Mouse (Mus musculus): Measurements from ENCODE around the gene Rasl11b. TPM values are rescaled to one million over a fixed set of nuclear protein-coding genes. Genes with fewer than 3 reads are reported as not detected.

The Rasl11b gene
- total RNA-seq, 2 experiments from 2014 or later: 93.2 to 97.6 TPM

DNA sequence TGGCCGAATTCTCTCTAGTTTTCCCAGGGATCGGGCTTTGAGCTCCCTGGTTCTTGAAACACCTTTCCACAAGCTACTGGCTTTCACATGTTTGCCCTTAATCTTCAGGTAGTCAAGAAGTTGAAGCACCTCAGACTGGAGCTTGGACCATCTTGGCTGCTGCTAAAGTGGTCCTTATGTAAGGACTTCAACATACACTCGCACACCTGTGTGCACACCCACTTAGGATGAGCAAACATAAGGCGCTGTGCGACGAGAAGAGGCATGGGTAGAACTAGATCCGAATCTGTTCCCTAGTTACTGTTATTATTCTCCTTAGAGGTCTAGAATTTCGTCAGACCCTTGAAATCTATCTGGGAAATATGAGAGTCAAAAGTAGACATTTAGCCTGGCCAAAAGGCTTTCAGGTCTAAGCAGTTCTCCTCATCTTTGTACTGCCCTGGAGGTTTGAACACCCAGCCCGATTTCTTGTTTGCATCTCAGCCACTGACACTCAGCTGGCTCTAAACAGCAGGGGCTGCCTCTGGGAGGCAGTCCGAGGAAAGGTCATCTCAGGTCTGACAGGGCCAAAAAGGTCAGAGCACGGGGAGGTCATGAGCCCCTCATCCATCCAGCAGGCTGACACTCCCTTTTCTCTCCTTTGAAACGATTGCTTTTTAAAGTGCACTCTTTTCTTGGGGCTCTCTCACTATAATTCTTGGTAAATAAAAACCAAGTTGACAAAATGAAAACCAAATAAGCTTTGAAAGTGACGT is 46.0 kb downstream of the Rasl11b start:
- intact Hi-C loops (cut with DNase I): no loop called here
- no peak for DNase-seq (ENCODE audit: low spot score in 2 of 2)

DNA sequence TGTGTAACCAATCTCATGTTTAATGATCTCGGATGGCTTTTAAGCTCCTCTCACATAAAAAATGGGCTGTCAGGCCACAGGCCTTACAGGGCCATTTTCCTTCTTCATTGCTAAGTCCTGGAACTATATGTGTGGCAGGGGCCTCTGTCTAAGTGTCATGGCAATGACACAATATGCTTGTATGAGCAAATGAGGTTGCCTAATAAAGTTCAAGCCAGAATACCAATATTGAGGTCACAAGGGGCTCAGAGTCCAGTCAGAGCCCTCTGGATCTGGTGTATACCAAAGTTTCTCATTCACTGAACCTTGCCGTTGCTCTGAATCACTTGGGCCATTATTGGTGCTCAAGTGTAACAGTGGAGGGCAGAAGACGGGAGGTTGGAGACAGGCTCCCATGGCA is 47.6 kb downstream of the Rasl11b start:
- no peak for DNase-seq (ENCODE audit: low spot score in 2 of 2)
- intact Hi-C loops (cut with DNase I): no loop called here

- DNase-seq (ENCODE audit: low spot score in 2 of 2): no peak
Measured at GRCm38 (mm10) chr5:74244406-74245019, 49.4 kb downstream of the Rasl11b start.

DNA sequence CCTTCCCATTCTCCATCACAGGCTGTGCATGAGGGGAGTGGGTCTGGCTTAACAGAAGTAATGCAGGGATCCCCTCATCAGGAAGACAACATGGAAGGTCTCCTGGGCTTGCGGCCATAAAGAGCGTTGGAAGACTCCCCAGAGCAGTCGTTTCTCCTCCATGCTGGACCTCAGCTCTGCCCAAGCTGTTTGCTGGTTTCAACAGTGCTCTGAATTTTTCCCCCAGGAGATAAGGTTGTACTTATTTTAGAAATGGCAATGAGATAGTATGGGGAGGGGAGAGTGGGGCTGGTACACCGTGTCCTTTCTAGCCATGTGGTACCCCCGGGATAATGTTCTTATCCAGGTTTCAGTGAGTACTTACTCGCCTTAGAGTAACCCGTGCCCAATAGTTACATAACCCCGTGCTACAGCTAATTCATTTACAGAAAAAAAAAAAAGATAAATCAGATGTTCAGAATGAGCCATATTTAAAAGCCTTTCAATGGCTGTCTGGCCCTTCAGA is 50.6 kb downstream of the Rasl11b start:
- intact Hi-C loops (cut with DNase I): no loop called here
- no peak for DNase-seq (ENCODE audit: low spot score in 2 of 2)

More at GRCm38 (mm10) chr5:74244406-74245019, 49.4 kb downstream of the Rasl11b start:
- intact Hi-C loops (cut with DNase I): no loop called here

DNA sequence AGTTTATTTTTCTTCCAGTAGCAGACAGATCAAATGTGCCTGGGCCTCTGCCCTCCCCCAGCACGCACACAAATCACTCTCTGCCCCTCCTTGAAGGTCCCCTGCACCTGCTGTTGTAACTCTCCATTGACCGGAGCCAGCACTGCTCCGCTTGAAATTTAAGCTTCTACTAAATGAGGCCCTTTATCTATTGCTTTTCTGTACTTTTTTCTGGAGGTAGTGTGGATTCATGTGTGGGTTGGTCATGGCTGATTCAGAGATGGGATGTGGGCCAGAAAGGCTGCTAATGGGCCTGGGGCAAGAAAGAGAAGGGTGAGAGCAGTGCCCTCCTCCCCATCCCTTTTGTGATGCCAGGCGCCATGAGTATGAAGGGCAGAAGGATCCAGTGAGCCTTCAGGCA is 51.4 kb downstream of the Rasl11b start:
- intact Hi-C loops (cut with DNase I): no loop called here
- DNase-seq (ENCODE audit: low spot score in 2 of 2): peak in 1 of 2 experiments; percentile 34

- DNase-seq (ENCODE audit: low spot score in 2 of 2): no peak
- intact Hi-C loops (cut with DNase I): no loop called here
Measured at GRCm38 (mm10) chr5:74246971-74247370, 51.9 kb downstream of the Rasl11b start.

Other genes starting within 250 kb of the Rasl11b start
- 100 to 1,000 TPM; 148 to 153 TPM for gene Usp46, start 126.9 kb upstream of the Rasl11b start, total RNA-seq (2021)

Measured in left cerebral cortex, postnatal 25 days (tissue).